Mouse (Mus musculus) erythroid progenitor cell, adult 5-6 weeks (primary cell): ENCODE results near the gene Lin7a. TPM values are rescaled to one million over a fixed set of nuclear protein-coding genes. Genes with fewer than 3 reads are reported as not detected.

Experiments
- ATAC-seq: replicated peaks from 2 replicates; pipeline ENCODE4 v1.8.0; 2016; ENCODE audit warnings: moderate number of reproducible peaks, mild to moderate bottlenecking, moderate TSS enrichment, inconsistent platforms; ENCODE audit not compliant: poor library complexity, low FRiP score, severe bottlenecking
- total RNA-seq, 2 experiments: library from RNA; stranded (forward) in 1 of 2; stranded (reverse) in 1 of 2; fragments of 150-400 nt in 1 of 2; fragments of 186-747, 209-891 nt in 1 of 2; gene quantifications; 2 replicates each; pipeline versions ENCODE4 v1.2.3 to v1.2.4; 2015 to 2017; ENCODE audit warnings: low replicate concordance in 2 of 2

Lin7a gene
- total RNA-seq, 2 experiments from 2014 or later = not detected

DNA sequence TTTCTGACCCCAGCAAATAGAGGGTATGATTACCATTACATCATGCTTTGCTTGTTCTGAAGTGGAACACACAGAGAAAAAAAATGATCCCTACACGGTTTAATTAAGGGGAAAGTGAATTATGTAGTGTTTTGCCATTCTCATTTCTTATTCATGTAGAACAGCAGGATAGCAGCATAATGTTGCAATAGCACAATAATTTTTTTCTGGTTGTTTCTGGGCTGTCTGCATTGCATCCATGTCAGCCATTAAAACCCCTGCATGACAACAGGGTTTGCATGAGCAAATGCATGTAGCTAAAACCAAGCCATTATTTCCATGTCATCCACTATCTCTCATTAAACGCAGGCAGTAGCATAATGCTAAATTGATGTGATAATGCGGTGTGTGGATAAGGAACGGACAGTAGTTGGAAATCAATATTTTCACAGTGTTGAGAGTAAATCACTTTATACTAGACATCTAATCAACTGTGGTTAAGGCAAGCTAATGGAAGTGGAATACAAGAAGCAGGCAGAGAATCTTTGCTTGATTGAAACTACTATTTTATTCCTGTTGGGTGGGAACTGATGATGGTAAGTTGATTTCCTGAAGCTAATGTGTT is 109.8 kb downstream of the Lin7a start:
- ATAC-seq = no peak

- no peak for ATAC-seq
Observed at GRCm38 (mm10) chr10:107383825-107384224, 112.3 kb downstream of the Lin7a start.

GRCm38 (mm10) chr10:107389505-107389904 is 118.0 kb downstream of the Lin7a start:
- ATAC-seq = no peak

DNA sequence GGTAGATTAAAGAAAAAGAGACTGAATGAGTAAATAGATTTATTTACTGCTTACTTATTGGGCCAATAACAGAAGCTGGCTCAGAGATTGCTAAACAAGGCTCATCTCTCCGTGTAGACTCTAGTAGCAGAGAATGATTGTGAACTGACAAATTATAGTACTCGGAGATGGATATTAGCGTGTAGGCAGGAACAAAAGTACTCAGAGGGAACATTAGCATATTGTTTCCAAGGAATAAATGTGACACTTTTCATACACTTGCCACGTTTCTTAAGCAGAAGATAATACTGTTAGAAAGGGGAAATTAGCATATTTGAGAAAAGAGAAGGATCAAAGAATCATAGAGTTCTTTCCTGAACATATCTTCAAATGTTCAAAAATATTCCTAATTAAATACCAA is 133.9 kb downstream of the Lin7a start:
- ATAC-seq = no peak

- no peak for ATAC-seq
Observed at GRCm38 (mm10) chr10:107418306-107418705, 146.8 kb downstream of the Lin7a start.

GRCm38 (mm10) chr10:107436967-107437366 is 165.5 kb downstream of the Lin7a start:
- no peak for ATAC-seq

- no peak for ATAC-seq
Observed at GRCm38 (mm10) chr10:107442781-107443180, 171.3 kb downstream of the Lin7a start.

- no peak for ATAC-seq
Observed at GRCm38 (mm10) chr10:107449496-107450330, 178.2 kb downstream of the Lin7a start.

- ATAC-seq = no peak
Observed at GRCm38 (mm10) chr10:107467819-107468218, 196.3 kb downstream of the Lin7a start.

Other genes with a start within 250 kb of the Lin7a start
- gene Acss3, start 148.0 kb upstream of the Lin7a start, total RNA-seq (2015; ENCODE audit: low replicate concordance) = not detected in 2 replicates
- gene Acss3, start 148.0 kb upstream of the Lin7a start, total RNA-seq (2017; ENCODE audit: low replicate concordance) = not detected in 2 replicates
- not detected in 2 replicates for gene Myf5, start 214.4 kb downstream of the Lin7a start, total RNA-seq (2015; ENCODE audit: low replicate concordance)
- not detected in 2 replicates for gene Myf5, start 214.4 kb downstream of the Lin7a start, total RNA-seq (2017; ENCODE audit: low replicate concordance)
- not detected in 2 replicates for gene Myf6, start 223.1 kb downstream of the Lin7a start, total RNA-seq (2015; ENCODE audit: low replicate concordance)
- gene Myf6, start 223.1 kb downstream of the Lin7a start, total RNA-seq (2017; ENCODE audit: low replicate concordance) = not detected in 2 replicates